Mouse (Mus musculus) embryonic facial prominence, embryonic 14.5 days (tissue): ENCODE data around the gene Parvg. TPM values are rescaled to one million over a fixed set of nuclear protein-coding genes. Genes with fewer than 3 reads are reported as not detected.

Experiments
- ATAC-seq: fragments of 200-750 bp; cut with Nextera tagmentation; 2 replicates; pipeline ENCODE4 v1.8.0; 2017; ENCODE audit warnings: low read depth, moderate number of reproducible peaks, moderate TSS enrichment
- DNase-seq: peaks from one replicate; pipeline ENCODE4 v3.0.0-alpha.2; 2015; ENCODE audit warnings: low spot score
- H3K27ac ChIP-seq: fragments of 300-500 bp; sonication (generic); replicated peaks from 2 replicates; pipeline ENCODE4 v1.5.1; 2014; ENCODE audit warnings: low read depth, mild to moderate bottlenecking, low read length, moderate library complexity
- H3K27me3 ChIP-seq: fragments of 300-500 bp; sonication (generic); replicated peaks from 2 replicates; pipeline ENCODE4 v1.6.1; 2014; ENCODE audit warnings: low read length; ENCODE audit not compliant: control insufficient read depth, insufficient read depth
- H3K36me3 ChIP-seq: fragments of 300-500 bp; sonication (generic); 2 replicates; pipeline ENCODE4 v1.6.1; 2014; ENCODE audit warnings: low read length, mixed read lengths; ENCODE audit not compliant: control insufficient read depth, insufficient read depth
- H3K4me1 ChIP-seq: fragments of 300-500 bp; sonication (generic); 2 replicates; pipeline ENCODE4 v1.6.1; 2014; ENCODE audit warnings: antibody characterized with exemption, low read length; ENCODE audit not compliant: control insufficient read depth, insufficient read depth
- H3K4me2 ChIP-seq: fragments of 300-500 bp; sonication (generic); 2 replicates; pipeline ENCODE4 v1.6.1; 2014; ENCODE audit warnings: low read depth, mild to moderate bottlenecking, low read length, moderate library complexity, mixed read lengths
- H3K4me3 ChIP-seq: fragments of 300-500 bp; sonication (generic); 2 replicates; pipeline ENCODE4 v1.5.1; 2014; ENCODE audit warnings: low read depth, mild to moderate bottlenecking, low read length
- H3K9ac ChIP-seq: fragments of 300-500 bp; sonication (generic); 2 replicates; pipeline ENCODE4 v1.6.1; 2014; ENCODE audit warnings: low read depth, mild to moderate bottlenecking, low read length, moderate library complexity, mixed read lengths
- H3K9me3 ChIP-seq: fragments of 300-500 bp; sonication (generic); 2 replicates; pipeline ENCODE4 v1.6.1; 2016; ENCODE audit warnings: low read length; ENCODE audit not compliant: control insufficient read depth
- WGBS: fragments of 180-500 bp; shearing (Covaris S2); extraction: QIAGEN DNeasy Blood & Tissue Kit; methylation state at CpG from one replicate; pipeline ENCODE4 v1.1.7; 2014; 5-methylcytosine and 5-hydroxymethylcytosine counted together
- polyA plus RNA-seq: library from polyadenylated mRNA; unstranded; fragments of >200 nt; fragmentation: Nextera tagmentation; extraction: Ambion mirVana; gene quantifications from 2 replicates; pipeline ENCODE4 v1.2.1, GENCODE M21; 2014

The Parvg gene
- 2.1 and 2.4 TPM in 2 replicates for polyA plus RNA-seq

GRCm38 (mm10) chr15:84323966-84324869, at the start of gene Parvg:
Gene Parvg (plus strand): TSS chr15:84324026.
- H3K4me1 ChIP-seq: peaks cover 6% of the 10 kb centered on the region; the same call in 1 of the 2 replicates
- H3K9ac ChIP-seq: no peak within 1 kb of the TSS
- H3K4me2 ChIP-seq: no peak within 1 kb of the TSS
- H3K4me3 ChIP-seq: no peak within 1 kb of the TSS
- 84% methylated on average over 9 of the region's 10 CpGs for WGBS
- H3K36me3 ChIP-seq: no peaks in the 10 kb centered on the region
- no peaks in the 10 kb centered on the region for H3K9me3 ChIP-seq
- no peak for ATAC-seq
- no peaks in the 10 kb centered on the region for H3K27me3 ChIP-seq
- no peak within 1 kb of the TSS for H3K27ac ChIP-seq
- no peak for DNase-seq

- H3K9me3 ChIP-seq: no peaks in the 10 kb centered on the region
- H3K9ac ChIP-seq: no peak overlapping the region
- H3K27me3 ChIP-seq: no peaks in the 10 kb centered on the region
- ATAC-seq: no peak
- DNase-seq: no peak
- no peaks in the 10 kb centered on the region for H3K4me1 ChIP-seq
- H3K4me2 ChIP-seq: no peak overlapping the region
- no peak overlapping the region for H3K4me3 ChIP-seq
- WGBS: 62% methylated on average over 4 of the region's 4 CpGs
- H3K27ac ChIP-seq: no peak overlapping the region
- H3K36me3 ChIP-seq: no peaks in the 10 kb centered on the region
These were observed 47.8 kb upstream of the Parvg start for GRCm38 (mm10) chr15:84276066-84276465.

GRCm38 (mm10) chr15:84278091-84278490, 45.7 kb upstream of the Parvg start:
- no peaks in the 10 kb centered on the region for H3K4me1 ChIP-seq
- H3K9me3 ChIP-seq: no peaks in the 10 kb centered on the region
- ATAC-seq: no peak
- no peak for DNase-seq
- no peaks in the 10 kb centered on the region for H3K27me3 ChIP-seq
- no peak overlapping the region for H3K27ac ChIP-seq
- 79% methylated on average over 7 of the region's 7 CpGs for WGBS
- no peak overlapping the region for H3K4me2 ChIP-seq
- no peaks in the 10 kb centered on the region for H3K36me3 ChIP-seq
- no peak overlapping the region for H3K9ac ChIP-seq
- no peak overlapping the region for H3K4me3 ChIP-seq

GRCm38 (mm10) chr15:84278656-84279055, 45.2 kb upstream of the Parvg start:
- no peaks in the 10 kb centered on the region for H3K36me3 ChIP-seq
- H3K27ac ChIP-seq: no peak overlapping the region
- 51% methylated on average over 7 of the region's 7 CpGs for WGBS
- ATAC-seq (no peak), DNase-seq (no peak)
- H3K4me3 ChIP-seq: no peak overlapping the region
- H3K27me3 ChIP-seq: no peaks in the 10 kb centered on the region
- no peaks in the 10 kb centered on the region for H3K9me3 ChIP-seq
- no peak overlapping the region for H3K4me2 ChIP-seq
- no peaks in the 10 kb centered on the region for H3K4me1 ChIP-seq
- H3K9ac ChIP-seq: no peak overlapping the region

GRCm38 (mm10) chr15:84280309-84280708, 43.5 kb upstream of the Parvg start:
- DNase-seq (no peak), ATAC-seq (0 out of 2 replicates have a peak, but pooled peaks have one; percentile 30)
- Histone ChIP-seq H3K27ac (no peak overlapping the region), H3K27me3 (no peaks in the 10 kb centered on the region), H3K36me3 (no peaks in the 10 kb centered on the region), H3K9me3 (no peaks in the 10 kb centered on the region), H3K4me2 (no peak overlapping the region), H3K4me1 (no peaks in the 10 kb centered on the region), H3K9ac (no peak overlapping the region), H3K4me3 (no peak overlapping the region)
- WGBS: 77% methylated on average over 8 of the region's 8 CpGs

- no peaks in the 10 kb centered on the region for H3K4me1 ChIP-seq
- no peak for ATAC-seq
- no peaks in the 10 kb centered on the region for H3K27me3 ChIP-seq
- WGBS: 80% methylated on average over 11 of the region's 11 CpGs
- H3K9me3 ChIP-seq: no peaks in the 10 kb centered on the region
- H3K4me2 ChIP-seq: no peak overlapping the region
- no peak overlapping the region for H3K27ac ChIP-seq
- H3K36me3 ChIP-seq: no peaks in the 10 kb centered on the region
- H3K4me3 ChIP-seq: no peak overlapping the region
- no peak for DNase-seq
- no peak overlapping the region for H3K9ac ChIP-seq
These were observed 43.0 kb upstream of the Parvg start for GRCm38 (mm10) chr15:84280712-84281347.

- H3K9me3 ChIP-seq: no peaks in the 10 kb centered on the region
- DNase-seq: no peak
- ATAC-seq: no peak
These were observed 41.4 kb upstream of the Parvg start for GRCm38 (mm10) chr15:84282206-84283085.

GRCm38 (mm10) chr15:84284059-84284458, 39.8 kb upstream of the Parvg start:
- Histone ChIP-seq H3K9ac (no peak overlapping the region), H3K27me3 (no peaks in the 10 kb centered on the region), H3K27ac (no peak overlapping the region), H3K4me1 (no peaks in the 10 kb centered on the region), H3K9me3 (no peaks in the 10 kb centered on the region), H3K4me2 (no peak overlapping the region), H3K36me3 (no peaks in the 10 kb centered on the region), H3K4me3 (no peak overlapping the region)
- 63% methylated on average over 5 of the region's 5 CpGs for WGBS
- no peak for DNase-seq
- ATAC-seq: no peak

More at GRCm38 (mm10) chr15:84282206-84283085, 41.4 kb upstream of the Parvg start:
- whole genome bisulfite sequencing: 78% methylated on average over 20 of the region's 20 CpGs
- Histone ChIP-seq H3K4me3 (no peak overlapping the region), H3K4me1 (no peaks in the 10 kb centered on the region), H3K27ac (no peak overlapping the region), H3K27me3 (no peaks in the 10 kb centered on the region), H3K4me2 (no peak overlapping the region), H3K9ac (no peak overlapping the region), H3K36me3 (no peaks in the 10 kb centered on the region)
